In the genomic region with DNA sequence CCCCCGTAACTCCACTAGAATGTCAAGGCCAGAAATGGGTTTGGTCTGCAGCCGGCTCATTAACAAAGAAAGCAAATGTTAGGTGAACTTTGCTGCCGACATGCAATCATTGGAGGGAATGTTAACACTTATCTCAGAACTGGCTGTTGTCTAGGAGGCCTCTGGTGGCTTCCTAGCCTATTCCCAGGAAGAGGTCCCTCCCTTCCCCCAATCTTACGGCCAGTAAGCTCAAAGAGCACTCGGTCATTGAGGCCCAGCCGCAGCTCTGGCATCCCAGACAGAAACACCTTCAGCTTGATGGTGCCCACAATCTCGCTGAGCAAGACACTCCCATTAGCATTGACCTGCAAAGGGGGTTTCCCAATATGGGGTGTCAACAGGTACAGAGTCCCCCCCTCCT, we compare ENCODE assay signal across 37 mouse cellular contexts. TPM values are rescaled to one million over a fixed set of nuclear protein-coding genes. Genes with fewer than 3 reads are reported as not detected.
"Had no signal": no experiment of that assay in that cellular context is flagged by ENCODE, and none has a peak within 500 bp of the region (broad histone marks: within the 10 kb centered on the region; RNA-seq: fewer than 3 reads in every experiment).

No protein-coding gene starts in this region.

- DNase-seq: heart, postnatal 10 days; heart, postnatal 14 days; heart, postnatal 36 days; heart, postnatal 4 days; kidney, adult 11 months; kidney, adult 18-20 months; kidney, adult 2 months; kidney, adult 8-10 months; kidney, adult 9 months; kidney, postnatal 10 days; kidney, postnatal 14 days; kidney, postnatal 25 days; kidney, postnatal 36 days; kidney, postnatal 4 days; layer of hippocampus, adult 9-11 months; layer of hippocampus, postnatal 36 days had no signal

- H3K4me2 ChIP-seq: heart, embryonic 11.5 days; heart, embryonic 12.5 days; heart, embryonic 13.5 days; heart, embryonic 15.5 days; hindbrain, embryonic 12.5 days; hindbrain, embryonic 13.5 days; hindbrain, embryonic 14.5 days; hindbrain, embryonic 15.5 days; kidney, embryonic 15.5 days had no signal

- H3K4me1 ChIP-seq: heart, embryonic 13.5 days; heart, embryonic 15.5 days; hindbrain, embryonic 12.5 days; hindbrain, embryonic 13.5 days; hindbrain, embryonic 15.5 days had no signal

- H3K27ac ChIP-seq: heart, embryonic 10.5 days; heart, embryonic 13.5 days; heart, embryonic 15.5 days; hindbrain, embryonic 10.5 days; hindbrain, embryonic 12.5 days; hindbrain, embryonic 13.5 days; hindbrain, embryonic 14.5 days; hindbrain, embryonic 15.5 days; hindbrain, postnatal 0 days; kidney, embryonic 15.5 days; kidney, postnatal 0 days; layer of hippocampus, adult 2 months; left cerebral cortex, adult 2 months had no signal

- H3K4me3 ChIP-seq: heart, embryonic 10.5 days; heart, embryonic 12.5 days; heart, embryonic 13.5 days; heart, embryonic 15.5 days; hindbrain, embryonic 10.5 days; hindbrain, embryonic 12.5 days; hindbrain, embryonic 13.5 days; hindbrain, embryonic 15.5 days; kidney, embryonic 15.5 days; layer of hippocampus, adult 2 months; left cerebral cortex, adult 2 months had no signal

- H3K36me3 ChIP-seq: heart, embryonic 10.5 days; heart, embryonic 12.5 days; heart, embryonic 13.5 days; heart, embryonic 15.5 days; hindbrain, embryonic 10.5 days; hindbrain, embryonic 12.5 days; hindbrain, embryonic 13.5 days; hindbrain, embryonic 15.5 days had no signal

- ATAC-seq: hindbrain, embryonic 16.5 days; hindbrain, postnatal 0 days; inflammation-experienced regulatory T-cells, adult 6 months had no signal

- H3K9me3 ChIP-seq: heart, embryonic 10.5 days; heart, embryonic 12.5 days; heart, embryonic 13.5 days; heart, embryonic 15.5 days; hindbrain, embryonic 10.5 days; hindbrain, embryonic 13.5 days; hindbrain, embryonic 15.5 days; kidney, embryonic 15.5 days had no signal

- H3K9ac ChIP-seq: heart, embryonic 12.5 days; heart, embryonic 13.5 days; heart, embryonic 15.5 days; hindbrain, embryonic 12.5 days; hindbrain, embryonic 13.5 days; hindbrain, embryonic 14.5 days; hindbrain, embryonic 15.5 days; kidney, embryonic 15.5 days had no signal

- H3K27me3 ChIP-seq: heart, embryonic 12.5 days; heart, embryonic 13.5 days; heart, embryonic 15.5 days; hindbrain, embryonic 12.5 days; hindbrain, embryonic 13.5 days; hindbrain, embryonic 15.5 days; kidney, embryonic 15.5 days had no signal

RNA-seq across cellular contexts. Expression of gene Ap1m2, which starts 7.1 kb away (rescaled TPM):
- total RNA-seq: heart, adult 8-10 months; heart, postnatal 10 days; heart, postnatal 25 days; heart, postnatal 36 days; heart, postnatal 4 days; hematopoietic stem cell, adult 5-6 weeks had no signal
- polyA plus RNA-seq: heart, postnatal 0 days had no signal
